Mouse (Mus musculus): ENCODE results near the gene Olfr473. TPM values are rescaled to one million over a fixed set of nuclear protein-coding genes. Genes with fewer than 3 reads are reported as not detected.
"Not testable (repeated sequence)": the region's sequence is repeated elsewhere in the genome, so short reads cannot be mapped to it uniquely, and the experiment has no call there.

Olfr473 gene
- not detected for total RNA-seq (2021)

DNA sequence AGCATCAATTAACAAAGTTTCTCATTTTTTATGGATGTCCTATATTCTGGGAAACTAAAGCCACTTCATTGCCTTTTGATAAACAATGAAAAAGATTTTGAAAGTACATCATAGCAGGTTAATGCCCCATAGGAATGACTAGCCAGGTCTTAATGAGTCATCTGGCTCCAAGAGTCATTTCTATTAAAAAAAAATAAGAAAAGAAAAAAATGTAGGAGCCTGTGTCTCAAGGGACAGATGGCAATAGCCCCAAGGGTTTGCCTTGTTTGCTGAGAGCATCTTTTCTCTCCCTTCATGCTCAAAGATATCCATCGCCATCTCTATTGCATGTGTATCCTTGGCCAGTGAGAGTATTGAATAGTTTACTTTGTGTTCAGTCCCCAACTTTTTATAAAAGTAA, at the start of gene Olfr473:
Gene Olfr473, plus strand, starts transcription at position 301 of the 400 bp plus-strand sequence.
- intact Hi-C loops (cut with DNase I): no loop called here
- no peak for DNase-seq

GRCm38 (mm10) chr7:107897602-107898001, 32.6 kb upstream of the Olfr473 start, which contains the start of gene Olfr472:
TSS of gene Olfr472 (plus strand) at chr7:107897902.
- intact Hi-C loops (cut with DNase I): no loop called here
- no peak for DNase-seq

- DNase-seq; intact Hi-C loops (cut with DNase I): not testable (repeated sequence)
Measured at GRCm38 (mm10) chr7:107952539-107952938, 22.3 kb downstream of the Olfr473 start.

- intact Hi-C loops (cut with DNase I): no loop called here
- no peak for DNase-seq
Measured at GRCm38 (mm10) chr7:107954343-107954742, 24.1 kb downstream of the Olfr473 start, which contains the start of gene Olfr474. TSS of gene Olfr474 (plus strand) at chr7:107954643.

GRCm38 (mm10) chr7:107964503-107964902, 34.3 kb downstream of the Olfr473 start, which contains the start of gene Olfr476:
TSS of gene Olfr476 (plus strand) at chr7:107964803.
- intact Hi-C loops (cut with DNase I): no loop called here
- no peak for DNase-seq

Other genes with a start within 250 kb of the Olfr473 start
- not detected for gene Cyb5r2, start 172.4 kb upstream of the Olfr473 start, total RNA-seq (2021)
- gene Ovch2, start 129.2 kb upstream of the Olfr473 start, total RNA-seq (2021): not detected
- gene Olfr467, start 118.2 kb upstream of the Olfr473 start, total RNA-seq (2021): not detected
- not detected for gene Olfr469, start 104.9 kb upstream of the Olfr473 start, total RNA-seq (2021)
- gene Olfr470, start 83.0 kb upstream of the Olfr473 start, total RNA-seq (2021): not detected
- gene Olfr472, start 32.5 kb upstream of the Olfr473 start, total RNA-seq (2021): not detected
- gene Olfr474, start 24.2 kb downstream of the Olfr473 start, total RNA-seq (2021): not detected
- gene Olfr476, start 34.4 kb downstream of the Olfr473 start, total RNA-seq (2021): not detected
- gene Olfr477, start 56.2 kb downstream of the Olfr473 start, total RNA-seq (2021): not detected
- not detected for gene Olfr478, start 103.5 kb downstream of the Olfr473 start, total RNA-seq (2021)
- not detected for gene Olfr479, start 120.2 kb downstream of the Olfr473 start, total RNA-seq (2021)
- not detected for gene Olfr480, start 136.9 kb downstream of the Olfr473 start, total RNA-seq (2021)
- not detected for gene Olfr481, start 149.4 kb downstream of the Olfr473 start, total RNA-seq (2021)
- gene Olfr482, start 167.1 kb downstream of the Olfr473 start, total RNA-seq (2021): 1 to 10 TPM; 1.7 to 1.9 TPM
- gene Olfr483, start 170.4 kb downstream of the Olfr473 start, total RNA-seq (2021): not detected
- not detected for gene Olfr484, start 197.0 kb downstream of the Olfr473 start, total RNA-seq (2021)
- not detected for gene Olfr485, start 229.4 kb downstream of the Olfr473 start, total RNA-seq (2021)
- not detected for gene Olfr486, start 242.3 kb downstream of the Olfr473 start, total RNA-seq (2021)